Mouse (Mus musculus): ENCODE results near the gene Syn3. TPM values are rescaled to one million over a fixed set of nuclear protein-coding genes. Genes with fewer than 3 reads are reported as not detected.

Syn3 gene
- polyA plus RNA-seq, 1 experiment from 2014 or later, result 4.9 TPM

- no peak for ATAC-seq (ENCODE audit: insufficient number of reproducible peaks, insufficient read depth, low FRiP score, low TSS enrichment, low read depth)
- Histone ChIP-seq H3K27me3 (no peaks in the 10 kb centered on the region), H3K9ac (no peak overlapping the region), H3K4me1 (peaks cover 7% of the 10 kb centered on the region), H3K4me3 (no peak overlapping the region), H3K27ac (no peak overlapping the region), H3K4me2 (no peak overlapping the region), H3K9me3 (peaks cover 8% of the 10 kb centered on the region; the same call in 1 of the 2 replicates), H3K36me3 (no peaks in the 10 kb centered on the region)
- 93% methylated on average over 8 of the region's 8 CpGs for WGBS
Observed at GRCm38 (mm10) chr10:86063018-86063384, 435.7 kb downstream of the Syn3 start.

- Histone ChIP-seq H3K27me3 (no peaks in the 10 kb centered on the region), H3K4me3 (no peak overlapping the region), H3K4me2 (no peak overlapping the region), H3K9me3 (peaks cover 8% of the 10 kb centered on the region; the same call in 1 of the 2 replicates), H3K9ac (no peak overlapping the region), H3K36me3 (no peaks in the 10 kb centered on the region), H3K27ac (no peak overlapping the region), H3K4me1 (peaks cover 4% of the 10 kb centered on the region; the same call in 1 of the 2 replicates)
- 70% methylated on average over 5 of the region's 5 CpGs for WGBS
- no peak for ATAC-seq (ENCODE audit: insufficient number of reproducible peaks, insufficient read depth, low FRiP score, low TSS enrichment, low read depth)
Observed at GRCm38 (mm10) chr10:86062261-86063017, 436.3 kb downstream of the Syn3 start.

GRCm38 (mm10) chr10:86060267-86060666 is 438.4 kb downstream of the Syn3 start:
- no peaks in the 10 kb centered on the region for H3K27me3 ChIP-seq
- H3K4me3 ChIP-seq, result no peak overlapping the region
- peaks cover 4% of the 10 kb centered on the region; the same call in 1 of the 2 replicates for H3K4me1 ChIP-seq
- peaks cover 13% of the 10 kb centered on the region for H3K9me3 ChIP-seq
- H3K36me3 ChIP-seq, result peaks cover 10% of the 10 kb centered on the region; the same call in 1 of the 2 replicates
- H3K27ac ChIP-seq, result no peak overlapping the region
- H3K4me2 ChIP-seq, result no peak overlapping the region
- ATAC-seq (ENCODE audit: insufficient number of reproducible peaks, insufficient read depth, low FRiP score, low TSS enrichment, low read depth), result no peak
- 41% methylated on average over 3 of the region's 3 CpGs for WGBS
- no peak overlapping the region for H3K9ac ChIP-seq

GRCm38 (mm10) chr10:86057712-86058111 is 441.0 kb downstream of the Syn3 start:
- no peak overlapping the region for H3K9ac ChIP-seq
- no peak for ATAC-seq (ENCODE audit: insufficient number of reproducible peaks, insufficient read depth, low FRiP score, low TSS enrichment, low read depth)
- WGBS, result 61% methylated on average over 2 of the region's 2 CpGs

GRCm38 (mm10) chr10:86057286-86057685 is 441.4 kb downstream of the Syn3 start:
- Histone ChIP-seq H3K36me3 (peaks cover 18% of the 10 kb centered on the region), H3K4me1 (no peaks in the 10 kb centered on the region), H3K4me3 (no peak overlapping the region), H3K4me2 (no peak overlapping the region), H3K27me3 (no peaks in the 10 kb centered on the region), H3K9me3 (peaks cover 13% of the 10 kb centered on the region), H3K9ac (no peak overlapping the region), H3K27ac (no peak overlapping the region)
- WGBS, result 71% methylated on average over 11 of the region's 11 CpGs
- no peak for ATAC-seq (ENCODE audit: insufficient number of reproducible peaks, insufficient read depth, low FRiP score, low TSS enrichment, low read depth)

More at GRCm38 (mm10) chr10:86057712-86058111, 441.0 kb downstream of the Syn3 start:
- peaks cover 18% of the 10 kb centered on the region for H3K36me3 ChIP-seq
- no peaks in the 10 kb centered on the region for H3K27me3 ChIP-seq
- peaks cover 13% of the 10 kb centered on the region for H3K9me3 ChIP-seq
- H3K4me2 ChIP-seq, result no peak overlapping the region
- H3K4me3 ChIP-seq, result no peak overlapping the region
- H3K27ac ChIP-seq, result no peak overlapping the region
- H3K4me1 ChIP-seq, result no peaks in the 10 kb centered on the region

GRCm38 (mm10) chr10:86056297-86056903 is 442.3 kb downstream of the Syn3 start:
- WGBS, result 85% methylated on average over 8 of the region's 8 CpGs
- H3K36me3 ChIP-seq, result peaks cover 19% of the 10 kb centered on the region
- no peak overlapping the region for H3K4me3 ChIP-seq
- no peak for ATAC-seq (ENCODE audit: insufficient number of reproducible peaks, insufficient read depth, low FRiP score, low TSS enrichment, low read depth)
- no peak overlapping the region for H3K27ac ChIP-seq
- H3K9me3 ChIP-seq, result peaks cover 6% of the 10 kb centered on the region; the same call in 1 of the 2 replicates
- no peak overlapping the region for H3K4me2 ChIP-seq
- H3K9ac ChIP-seq, result no peak overlapping the region
- no peaks in the 10 kb centered on the region for H3K27me3 ChIP-seq
- H3K4me1 ChIP-seq, result no peaks in the 10 kb centered on the region

- no peak overlapping the region for H3K4me2 ChIP-seq
- 83% methylated on average over 10 of the region's 10 CpGs for WGBS
- H3K9ac ChIP-seq, result no peak overlapping the region
- 0 out of 2 replicates have a peak, but pooled peaks cover 3% of the 10 kb centered on the region for H3K4me1 ChIP-seq
- H3K36me3 ChIP-seq, result peaks cover 26% of the 10 kb centered on the region
- H3K4me3 ChIP-seq, result no peak overlapping the region
- no peak for ATAC-seq (ENCODE audit: insufficient number of reproducible peaks, insufficient read depth, low FRiP score, low TSS enrichment, low read depth)
- H3K9me3 ChIP-seq, result peaks cover 6% of the 10 kb centered on the region; the same call in 1 of the 2 replicates
- H3K27me3 ChIP-seq, result no peaks in the 10 kb centered on the region
- no peak overlapping the region for H3K27ac ChIP-seq
Observed at GRCm38 (mm10) chr10:86052818-86053522, 445.7 kb downstream of the Syn3 start.

- ATAC-seq (ENCODE audit: insufficient number of reproducible peaks, insufficient read depth, low FRiP score, low TSS enrichment, low read depth), result no peak
- 67% methylated on average over 2 of the region's 2 CpGs for WGBS
- 0 out of 2 replicates have a peak, but pooled peaks cover 3% of the 10 kb centered on the region for H3K4me1 ChIP-seq
- H3K9me3 ChIP-seq, result no peaks in the 10 kb centered on the region
- H3K4me2 ChIP-seq, result no peak overlapping the region
- H3K27ac ChIP-seq, result no peak overlapping the region
- peaks cover 32% of the 10 kb centered on the region for H3K36me3 ChIP-seq
- no peaks in the 10 kb centered on the region for H3K27me3 ChIP-seq
- no peak overlapping the region for H3K9ac ChIP-seq
- no peak overlapping the region for H3K4me3 ChIP-seq
Observed at GRCm38 (mm10) chr10:86050522-86050921, 448.2 kb downstream of the Syn3 start.

- 0 out of 2 replicates have a peak, but pooled peaks cover 3% of the 10 kb centered on the region for H3K4me1 ChIP-seq
- no peak overlapping the region for H3K4me3 ChIP-seq
- H3K9me3 ChIP-seq, result no peaks in the 10 kb centered on the region
- H3K4me2 ChIP-seq, result no peak overlapping the region
- ATAC-seq (ENCODE audit: insufficient number of reproducible peaks, insufficient read depth, low FRiP score, low TSS enrichment, low read depth), result no peak
- H3K9ac ChIP-seq, result no peak overlapping the region
- no peak overlapping the region for H3K27ac ChIP-seq
- WGBS, result 78% methylated on average over 9 of the region's 9 CpGs
- H3K27me3 ChIP-seq, result no peaks in the 10 kb centered on the region
- peaks cover 35% of the 10 kb centered on the region for H3K36me3 ChIP-seq
Observed at GRCm38 (mm10) chr10:86047786-86048185, 450.9 kb downstream of the Syn3 start.

- no peaks in the 10 kb centered on the region for H3K9me3 ChIP-seq
- peaks cover 41% of the 10 kb centered on the region for H3K36me3 ChIP-seq
- ATAC-seq (ENCODE audit: insufficient number of reproducible peaks, insufficient read depth, low FRiP score, low TSS enrichment, low read depth), result no peak
- H3K4me1 ChIP-seq, result 0 out of 2 replicates have a peak, but pooled peaks cover 3% of the 10 kb centered on the region
- H3K4me3 ChIP-seq, result no peak overlapping the region
- 98% methylated on average over 1 of the region's 1 CpGs for WGBS
- no peaks in the 10 kb centered on the region for H3K27me3 ChIP-seq
- H3K27ac ChIP-seq, result no peak overlapping the region
- no peak overlapping the region for H3K4me2 ChIP-seq
- H3K9ac ChIP-seq, result no peak overlapping the region
Observed at GRCm38 (mm10) chr10:86046371-86046770, 452.3 kb downstream of the Syn3 start.

GRCm38 (mm10) chr10:86044066-86044465 is 454.6 kb downstream of the Syn3 start:
- H3K4me2 ChIP-seq, result no peak overlapping the region
- 92% methylated on average over 8 of the region's 8 CpGs for WGBS
- H3K27me3 ChIP-seq, result no peaks in the 10 kb centered on the region
- no peak overlapping the region for H3K4me3 ChIP-seq
- H3K36me3 ChIP-seq, result peaks cover 38% of the 10 kb centered on the region
- H3K4me1 ChIP-seq, result no peaks in the 10 kb centered on the region
- no peak overlapping the region for H3K27ac ChIP-seq
- H3K9ac ChIP-seq, result no peak overlapping the region
- no peak for ATAC-seq (ENCODE audit: insufficient number of reproducible peaks, insufficient read depth, low FRiP score, low TSS enrichment, low read depth)
- H3K9me3 ChIP-seq, result no peaks in the 10 kb centered on the region

Data from embryonic facial prominence, embryonic 13.5 days (tissue).